Mouse (Mus musculus): ENCODE data around the gene Pacsin2. TPM values are rescaled to one million over a fixed set of nuclear protein-coding genes. Genes with fewer than 3 reads are reported as not detected.
"Not testable (repeated sequence)": the region's sequence is repeated elsewhere in the genome, so short reads cannot be mapped to it uniquely, and the experiment has no call there.

Gene Pacsin2
- total RNA-seq, 2 experiments from 2014 or later = 23.2 to 24.9 TPM

DNA sequence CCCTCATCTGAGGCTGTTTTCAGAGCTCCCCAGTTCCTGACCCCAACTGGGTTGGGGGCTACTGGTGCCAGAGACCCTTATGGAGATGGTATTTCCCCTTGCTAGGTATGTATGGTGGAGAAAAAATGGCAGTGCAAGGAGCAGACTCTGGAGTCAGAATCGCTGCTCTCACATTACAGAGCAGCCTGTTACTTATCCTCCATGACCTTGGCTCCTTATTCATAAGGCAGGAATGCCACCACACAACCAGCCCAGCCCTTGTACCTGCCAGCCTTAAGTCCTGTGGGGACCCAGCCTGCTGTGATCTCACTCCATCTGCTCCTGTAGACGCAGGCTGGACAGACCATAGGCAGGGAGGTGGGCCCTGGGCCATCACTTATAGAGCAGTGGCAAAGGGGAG lies 76.5 kb downstream of the Pacsin2 start:
- DNase-seq = no peak
- intact Hi-C loops (cut with DNase I) = no loop called here

GRCm38 (mm10) chr15:83383633-83384032 lies 80.8 kb downstream of the Pacsin2 start:
- intact Hi-C loops (cut with DNase I) = no loop called here
- no peak for DNase-seq

- DNase-seq = no peak
- intact Hi-C loops (cut with DNase I) = no loop called here
Observed at GRCm38 (mm10) chr15:83383136-83383535, 81.3 kb downstream of the Pacsin2 start.

DNA sequence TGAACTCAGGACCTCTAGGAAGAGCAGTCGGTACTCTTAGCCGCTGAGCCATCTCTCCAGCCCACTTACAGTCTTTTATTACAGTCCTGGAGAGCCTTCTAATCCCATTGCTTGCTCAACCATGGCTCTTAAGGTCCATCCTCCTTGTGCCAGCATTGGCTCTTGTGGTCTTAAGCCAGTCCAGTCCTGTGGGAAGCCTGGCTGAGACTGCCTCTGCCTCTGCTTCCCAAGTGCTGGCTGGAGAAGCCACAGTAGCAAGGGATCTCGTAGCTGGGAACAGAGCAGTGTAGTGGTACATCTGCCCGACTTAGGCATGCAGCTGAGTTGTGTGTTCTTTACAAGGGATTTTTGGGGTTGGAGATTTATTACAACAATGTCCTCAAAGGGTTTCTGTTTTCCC lies 81.9 kb downstream of the Pacsin2 start:
- no peak for DNase-seq
- intact Hi-C loops (cut with DNase I) = no loop called here

GRCm38 (mm10) chr15:83377153-83377552 lies 87.3 kb downstream of the Pacsin2 start:
- DNase-seq = no peak
- intact Hi-C loops (cut with DNase I) = no loop called here

DNA sequence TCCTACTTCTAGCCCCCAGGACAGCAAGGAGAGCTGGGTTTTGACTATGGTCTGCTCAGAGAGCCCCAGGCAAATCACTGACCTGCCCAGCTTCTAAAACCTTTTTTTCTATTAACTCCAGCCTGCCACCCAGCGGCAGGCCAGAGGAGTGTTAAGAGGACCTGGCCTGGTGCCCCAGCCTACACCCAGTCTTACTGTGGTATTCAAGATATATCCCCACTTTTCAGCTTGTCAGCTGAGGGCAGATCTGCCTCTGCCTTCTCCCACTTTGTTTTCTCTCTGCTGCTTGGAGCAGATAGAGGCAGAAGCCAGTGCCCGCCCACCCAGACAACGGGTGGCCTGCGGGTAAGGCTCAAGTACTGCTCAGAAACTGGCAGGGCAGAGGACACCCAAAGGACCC lies 89.3 kb downstream of the Pacsin2 start:
- DNase-seq = peak; percentile 66
- intact Hi-C loops (cut with DNase I) = no loop called here

GRCm38 (mm10) chr15:83374076-83374475 lies 90.3 kb downstream of the Pacsin2 start:
- no peak for DNase-seq

GRCm38 (mm10) chr15:83368702-83369101 lies 95.7 kb downstream of the Pacsin2 start:
- intact Hi-C loops (cut with DNase I); DNase-seq: not testable (repeated sequence)

More at GRCm38 (mm10) chr15:83374076-83374475, 90.3 kb downstream of the Pacsin2 start:
- intact Hi-C loops (cut with DNase I) = no loop called here

- intact Hi-C loops (cut with DNase I) = no loop called here
- no peak for DNase-seq
Observed at GRCm38 (mm10) chr15:83368261-83368660, 96.1 kb downstream of the Pacsin2 start.

GRCm38 (mm10) chr15:83366933-83367552 lies 97.4 kb downstream of the Pacsin2 start:
- intact Hi-C loops (cut with DNase I) = no loop called here
- peak; percentile 73 for DNase-seq

GRCm38 (mm10) chr15:83365697-83366096 lies 98.7 kb downstream of the Pacsin2 start:
- intact Hi-C loops (cut with DNase I) = no loop called here
- no peak for DNase-seq

- DNase-seq = no peak
- intact Hi-C loops (cut with DNase I) = no loop called here
Observed at GRCm38 (mm10) chr15:83364194-83364593, 100.2 kb downstream of the Pacsin2 start.

GRCm38 (mm10) chr15:83362813-83363212 lies 101.6 kb downstream of the Pacsin2 start:
- intact Hi-C loops (cut with DNase I); DNase-seq: not testable (repeated sequence)

GRCm38 (mm10) chr15:83360899-83361298 lies 103.5 kb downstream of the Pacsin2 start:
- intact Hi-C loops (cut with DNase I); DNase-seq: not testable (repeated sequence)

DNA sequence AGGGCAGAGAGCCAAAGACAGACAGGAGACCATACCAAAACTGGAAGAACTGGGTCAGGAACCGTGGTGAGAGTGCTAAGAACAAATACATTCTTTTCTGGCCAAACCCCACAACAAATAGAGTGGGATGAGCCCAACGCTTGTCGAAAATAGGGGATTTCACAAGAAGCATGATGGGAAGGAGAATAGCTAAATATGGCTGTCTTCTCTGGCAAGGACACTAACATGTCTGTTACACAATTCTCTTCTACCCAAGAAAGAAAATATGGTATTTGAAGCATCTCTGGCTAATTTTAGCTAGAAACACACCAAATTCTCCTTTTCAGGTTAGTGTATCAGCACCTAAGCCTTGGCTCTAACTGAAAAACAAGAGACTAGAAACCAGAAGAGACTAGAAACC lies 104.3 kb downstream of the Pacsin2 start:
- intact Hi-C loops (cut with DNase I) = no loop called here
- no peak for DNase-seq

DNA sequence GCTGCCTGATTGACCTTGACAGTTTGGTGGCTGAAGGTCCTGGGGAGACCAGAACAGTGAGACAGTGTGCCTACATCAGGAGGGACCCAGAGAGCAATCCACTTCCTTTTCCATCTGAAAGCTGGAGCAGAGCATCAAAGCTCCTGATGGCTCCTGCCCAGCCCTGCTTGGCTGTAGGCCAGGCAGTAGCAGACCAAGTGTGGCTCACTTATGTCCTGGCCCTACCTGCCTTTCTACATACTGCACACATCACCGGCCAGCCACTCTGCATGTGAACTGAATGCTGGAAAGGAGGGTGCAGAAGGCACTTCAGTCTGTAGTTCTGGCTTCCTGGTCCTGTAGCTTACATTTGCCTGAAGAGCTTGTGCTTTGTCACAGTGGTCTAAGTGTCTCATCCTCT lies 105.9 kb downstream of the Pacsin2 start:
- intact Hi-C loops (cut with DNase I) = no loop called here

GRCm38 (mm10) chr15:83351546-83351945 lies 112.9 kb downstream of the Pacsin2 start:
- intact Hi-C loops (cut with DNase I) = no loop called here
- DNase-seq = no peak

More for the DNA sequence above, 105.9 kb downstream of the Pacsin2 start:
- no peak for DNase-seq

GRCm38 (mm10) chr15:83350859-83351258 lies 113.5 kb downstream of the Pacsin2 start:
- intact Hi-C loops (cut with DNase I) = no loop called here
- no peak for DNase-seq

- intact Hi-C loops (cut with DNase I) = no loop called here
- peak; percentile 97 for DNase-seq
Observed at GRCm38 (mm10) chr15:83349954-83350711, 114.3 kb downstream of the Pacsin2 start, which contains the start of gene Arfgap3. Gene Arfgap3, minus strand, starts transcription at chr15:83350247.

DNA sequence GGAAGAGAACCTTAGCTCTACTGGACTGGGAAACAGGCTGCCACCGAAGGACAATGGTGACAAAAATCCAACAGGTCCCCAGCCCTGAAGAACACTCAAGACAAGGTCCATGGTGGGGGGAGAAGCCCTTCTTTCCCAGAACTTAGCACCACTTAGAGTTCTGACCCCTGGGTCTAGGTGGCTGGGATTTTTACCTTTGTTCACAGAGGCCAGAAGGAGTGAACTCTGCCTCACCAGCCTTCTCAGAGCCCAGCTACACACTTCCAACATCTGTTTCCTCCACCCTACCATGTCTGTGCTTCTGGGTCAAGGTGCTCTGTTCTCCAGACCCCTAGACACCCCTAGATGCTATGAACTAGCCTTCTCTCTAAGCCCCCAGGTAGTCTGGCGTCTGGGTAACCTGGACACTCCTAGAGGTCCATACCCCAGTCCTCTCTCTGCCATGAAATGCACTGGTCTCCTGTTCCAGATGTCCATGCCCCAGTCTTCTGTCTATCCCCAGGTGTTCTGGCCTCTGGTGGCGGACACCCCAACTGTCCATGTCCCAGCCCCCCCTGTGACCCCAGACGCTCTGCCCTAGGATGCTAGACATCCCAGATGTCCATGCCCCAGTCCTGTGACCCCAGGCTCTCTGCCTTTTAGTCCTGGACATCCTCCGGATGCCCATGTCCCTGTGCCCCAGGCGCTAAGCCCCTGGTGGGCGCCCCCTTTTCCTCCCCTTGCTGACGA lies 115.0 kb downstream of the Pacsin2 start:
- intact Hi-C loops (cut with DNase I) = no loop called here
- no peak for DNase-seq

GRCm38 (mm10) chr15:83348747-83349146 lies 115.7 kb downstream of the Pacsin2 start:
- DNase-seq = no peak
- intact Hi-C loops (cut with DNase I) = no loop called here
